Comparison of ENCODE assay signal across 9 mouse cellular contexts in the genomic region with DNA sequence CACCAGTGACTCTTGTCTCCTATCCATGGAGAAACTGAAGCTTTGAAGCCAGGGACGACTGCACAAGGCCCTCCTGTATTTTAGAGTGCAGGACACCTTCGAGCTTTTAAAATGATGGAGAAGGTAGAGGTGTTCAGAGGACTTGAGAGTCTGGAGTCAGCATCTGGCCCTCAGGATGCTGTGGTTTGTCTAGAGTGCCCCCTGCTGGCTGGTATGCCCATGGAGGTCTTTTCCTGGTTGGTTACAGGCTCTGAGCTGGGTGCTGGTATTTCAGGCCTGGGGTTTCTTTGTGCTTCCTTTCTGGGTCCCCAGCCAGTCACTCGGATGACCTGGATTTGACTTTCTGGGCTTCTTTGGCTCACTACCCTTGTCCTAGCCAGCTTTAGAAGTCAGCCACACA.
DNase-seq lines count a peak whose midpoint lies in the region; ATAC-seq and TF ChIP-seq lines count a peak whose summit lies in the region.
"Had no signal": no experiment of that assay in that cellular context is flagged by ENCODE, and none has a peak within 500 bp of the region (broad histone marks: within the 10 kb centered on the region; RNA-seq: fewer than 3 reads in every experiment).

No protein-coding gene starts in this region.

- no peak overlapping the region for H3K27ac ChIP-seq in kidney, embryonic 16.5 days (ENCODE audit: low read length)
- no peak overlapping the region for H3K27ac ChIP-seq in CH12.LX (ENCODE audit: insufficient read depth, low read depth)
- no peak overlapping the region for H3K27ac ChIP-seq in gastrocnemius, adult 2 months
- H3K27ac ChIP-seq: lung, embryonic 15.5 days had no signal

- no peak overlapping the region for H3K4me2 ChIP-seq in kidney, embryonic 16.5 days (replicated peaks; ENCODE audit: low read depth, low read length)
- H3K4me2 ChIP-seq in CH12.LX (ENCODE audit: insufficient read depth, low read depth, poor library complexity, severe bottlenecking): no peak overlapping the region
- H3K4me2 ChIP-seq: lung, embryonic 15.5 days had no signal

- dilution Hi-C loops in CH12.LX (cut with MboI; ENCODE audit: extremely low pct_ligation_motif_present, extremely low pct_unique_long_range_greater_than_20kb, low sequenced_read_pairs): no loop called here

- WGBS in kidney, embryonic 16.5 days: 56% methylated on average over 3 of the region's 3 CpGs

- peak; percentile 77 for TF ChIP-seq RAD21 in CH12.LX (IDR thresholded peaks at IDR 0.05; ENCODE audit: low read depth, low read length)

- TF ChIP-seq POLR2A in CH12.LX (IDR thresholded peaks at IDR 0.05; ENCODE audit: low read depth, low read length): no peak
- TF ChIP-seq POLR2A in brain, embryonic 14.5 days (IDR thresholded peaks at IDR 0.05; ENCODE audit: borderline replicate concordance, extremely low read depth, insufficient read depth, insufficient read length, poor library complexity, severe bottlenecking): no peak

- H3K36me3 ChIP-seq in kidney, embryonic 16.5 days (ENCODE audit: insufficient read depth, low read length): peaks cover 10% of the 10 kb centered on the region
- H3K36me3 ChIP-seq in CH12.LX (replicated peaks in 1 of 2; ENCODE audit: control insufficient read depth in 1 of 2, insufficient read depth in 1 of 2, low read length in 1 of 2): peaks cover 14 to 54% of the 10 kb centered on the region in 2 experiments

- TF ChIP-seq CTCF in CH12.LX (conservative IDR thresholded peaks at IDR 0.05 in 1 of 2, IDR thresholded peaks at IDR 0.05 in 1 of 2; ENCODE audit: low read depth in 2 of 2, low read length in 2 of 2): peak; percentile 66 to 77
- TF ChIP-seq CTCF in brain, embryonic 14.5 days (IDR thresholded peaks at IDR 0.05; ENCODE audit: borderline replicate concordance, extremely low read depth, insufficient read depth, insufficient read length): peak; percentile 69
- peak; percentile 88 for TF ChIP-seq CTCF in gastrocnemius, adult 2 months (IDR thresholded peaks at IDR 0.05)

- ATAC-seq in kidney, embryonic 16.5 days (ENCODE audit: low FRiP score, low TSS enrichment): no peak

- no peak overlapping the region for H3K9ac ChIP-seq in kidney, embryonic 16.5 days (replicated peaks; ENCODE audit: low read length)
- no peak overlapping the region for H3K9ac ChIP-seq in CH12.LX (ENCODE audit: insufficient read depth, low read depth)
- H3K9ac ChIP-seq: lung, embryonic 15.5 days had no signal

- TF ChIP-seq EP300 in CH12.LX (IDR thresholded peaks at IDR 0.05; ENCODE audit: low read length): no peak

- no peaks in the 10 kb centered on the region for H3K27me3 ChIP-seq in kidney, embryonic 16.5 days (ENCODE audit: insufficient read depth, low read length)
- no peaks in the 10 kb centered on the region for H3K27me3 ChIP-seq in CH12.LX (replicated peaks)
- H3K27me3 ChIP-seq: lung, embryonic 15.5 days had no signal

- no peaks in the 10 kb centered on the region for H3K9me3 ChIP-seq in kidney, embryonic 16.5 days (ENCODE audit: low read length)
- H3K9me3 ChIP-seq in CH12.LX (replicated peaks; ENCODE audit: low read length): peaks cover 13% of the 10 kb centered on the region
- H3K9me3 ChIP-seq: lung, embryonic 15.5 days had no signal

- in situ Hi-C loops in CH12.LX (cut with MboI; ENCODE audit: low pct_ligation_motif_present, low pct_unique_long_range_greater_than_20kb, low sequenced_read_pairs): loop anchor here (10.0 kb wide), 1 partner anchor 102 kb away; no protein-coding TSS in a partner anchor

- no peaks in the 10 kb centered on the region for H3K79me2 ChIP-seq in CH12.LX (replicated peaks; ENCODE audit: control insufficient read depth, extremely low read depth, insufficient read depth, poor library complexity, severe bottlenecking)

- intact Hi-C loops in gastrocnemius, adult 2 months (cut with DNase I): loop anchor here (5.0 to 10.0 kb wide), 5 partner anchors 185 to 1072 kb away; no protein-coding TSS in a partner anchor
- intact Hi-C loops in left cerebral cortex, postnatal 25 days (cut with DNase I): loop anchor here (5.0 to 10.0 kb wide), 4 partner anchors 190 to 782 kb away; no protein-coding TSS in a partner anchor

- peak; percentile 71 for DNase-seq in kidney, adult 11 months
- peak; percentile 75 for DNase-seq in CH12.LX (ENCODE audit: extremely low read depth)
- peak; percentile 71 for DNase-seq in brain, embryonic 14.5 days (ENCODE audit: low read depth)
- peak; percentile 82 for DNase-seq in gastrocnemius, adult 2 months
- peak; percentile 70 to 79 for DNase-seq in left cerebral cortex, postnatal 25 days (ENCODE audit: low spot score in 2 of 2)
- DNase-seq in monocyte, adult 2 months (ENCODE audit: low read depth in 1 of 2, low spot score in 2 of 2): peak; percentile 12 to 40
- DNase-seq in thymus, postnatal 25 days: peak; percentile 85

- no peak overlapping the region for H3K4me3 ChIP-seq in kidney, embryonic 16.5 days (ENCODE audit: low read length)
- H3K4me3 ChIP-seq in CH12.LX (replicated peaks in 1 of 3; ENCODE audit: low read depth in 2 of 3, low read length in 2 of 3, poor library complexity in 1 of 3): no peak overlapping the region
- H3K4me3 ChIP-seq in gastrocnemius, adult 2 months: no peak overlapping the region
- H3K4me3 ChIP-seq: lung, embryonic 15.5 days had no signal

- peaks cover 17% of the 10 kb centered on the region for H3K4me1 ChIP-seq in kidney, embryonic 16.5 days (ENCODE audit: insufficient read depth, low read length)
- peaks cover 0 to 20% of the 10 kb centered on the region in 2 experiments; a peak in 2 of 4 replicates for H3K4me1 ChIP-seq in CH12.LX (ENCODE audit: control insufficient read depth in 1 of 2, insufficient read depth in 2 of 2)

TF ChIP-seq in CH12.LX, 34 proteins besides CTCF, POLR2A, EP300 and RAD21:
- TF ChIP-seq SMC3 (IDR thresholded peaks at IDR 0.05; ENCODE audit: low read depth, low read length): peak; percentile 81
- 0 out of 2 replicates have a peak, but pooled peaks have one; percentile 23 for TF ChIP-seq ELF1 (IDR thresholded peaks at IDR 0.05; ENCODE audit: low read depth, low read length)
- TF ChIP-seq NRF1 (IDR thresholded peaks at IDR 0.05; ENCODE audit: low read depth, low read length): no peak

Comparison
In these comparisons a context has a peak if more than half of its experiments do, and no peak if none do; other contexts are left out.
1. DNase-seq: peak in every context shown above with its lines; median percentile 85 in thymus, postnatal 25 days; 82 in gastrocnemius, adult 2 months; 75 in CH12.LX; 74 in left cerebral cortex, postnatal 25 days; 71 in kidney, adult 11 months; 71 in brain, embryonic 14.5 days; 26 in monocyte, adult 2 months.